Mouse (Mus musculus) heart, postnatal 25 days (tissue): ENCODE results near the gene Micu1. TPM values are rescaled to one million over a fixed set of nuclear protein-coding genes. Genes with fewer than 3 reads are reported as not detected.
"Not testable (repeated sequence)": the region's sequence is repeated elsewhere in the genome, so short reads cannot be mapped to it uniquely, and the experiment has no call there.

ENCODE experiments used
- DNase-seq: peaks from one replicate; pipeline ENCODE4 v3.0.0; 2022; ENCODE audit warnings: low spot score
- intact Hi-C: fragments of 180-260 bp; cut with DNase I; formaldehyde crosslinking; loops from one replicate; pipeline ENCODE4 v1.15.1; 2025
- total RNA-seq, 2 experiments: library from RNA; stranded (reverse); gene quantifications; 2 replicates each; pipeline ENCODE4 v1.2.3; 2021

The Micu1 gene
- total RNA-seq, 2 experiments from 2014 or later, result 18.8 to 24.9 TPM

GRCm38 (mm10) chr10:59873206-59873605, 170.9 kb downstream of the Micu1 start:
- intact Hi-C loops, result no loop called here
- DNase-seq, result no peak

GRCm38 (mm10) chr10:59873613-59874012, 171.3 kb downstream of the Micu1 start:
- DNase-seq, result no peak
- intact Hi-C loops, result no loop called here

GRCm38 (mm10) chr10:59875396-59875795, 173.1 kb downstream of the Micu1 start:
- intact Hi-C loops, result no loop called here
- DNase-seq, result no peak

- DNase-seq, intact Hi-C loops: not testable (repeated sequence)
These were observed 174.4 kb downstream of the Micu1 start for GRCm38 (mm10) chr10:59876698-59877097.

- intact Hi-C loops, result no loop called here
These were observed 175.3 kb downstream of the Micu1 start for GRCm38 (mm10) chr10:59877421-59878117.

GRCm38 (mm10) chr10:59878823-59879222, 176.5 kb downstream of the Micu1 start:
- intact Hi-C loops, result no loop called here
- no peak for DNase-seq

More at GRCm38 (mm10) chr10:59877421-59878117, 175.3 kb downstream of the Micu1 start:
- no peak for DNase-seq

GRCm38 (mm10) chr10:59879255-59880028, 177.2 kb downstream of the Micu1 start, which contains the start of gene Dnajb12:
Gene Dnajb12 (plus strand): TSS chr10:59879556.
- peak; percentile 86 for DNase-seq
- intact Hi-C loops, result no loop called here

- no peak for DNase-seq
- intact Hi-C loops, result no loop called here
These were observed 177.7 kb downstream of the Micu1 start for GRCm38 (mm10) chr10:59880029-59880386.

GRCm38 (mm10) chr10:59880837-59881236, 178.6 kb downstream of the Micu1 start:
- intact Hi-C loops, result no loop called here
- DNase-seq, result no peak

GRCm38 (mm10) chr10:59884327-59885173, 182.3 kb downstream of the Micu1 start:
- intact Hi-C loops, result no loop called here

GRCm38 (mm10) chr10:59885174-59886080, 183.2 kb downstream of the Micu1 start:
- no peak for DNase-seq
- intact Hi-C loops, result no loop called here

More at GRCm38 (mm10) chr10:59884327-59885173, 182.3 kb downstream of the Micu1 start:
- no peak for DNase-seq

- intact Hi-C loops, result no loop called here
- DNase-seq, result no peak
These were observed 183.8 kb downstream of the Micu1 start for GRCm38 (mm10) chr10:59886081-59886466.

GRCm38 (mm10) chr10:59887432-59887831, 185.2 kb downstream of the Micu1 start:
- intact Hi-C loops, result no loop called here
- no peak for DNase-seq

- DNase-seq, result no peak
- intact Hi-C loops, result no loop called here
These were observed 187.1 kb downstream of the Micu1 start for GRCm38 (mm10) chr10:59889339-59889738.

- intact Hi-C loops, result loop anchor here (5.0 kb wide), 2 partner anchors 257 to 352 kb away; no protein-coding TSS in a partner anchor
- no peak for DNase-seq
These were observed 187.9 kb downstream of the Micu1 start for GRCm38 (mm10) chr10:59889953-59890751.

- intact Hi-C loops, result loop anchor here (1.0 to 5.0 kb wide), 5 partner anchors 58 to 349 kb away; partner anchors contain the start of gene Ddit4
- peak; percentile 46 for DNase-seq
These were observed 190.7 kb downstream of the Micu1 start for GRCm38 (mm10) chr10:59892977-59893376.

- peak; percentile 64 for DNase-seq
- intact Hi-C loops, result loop anchor here (5.0 kb wide), 3 partner anchors 88 to 348 kb away; no protein-coding TSS in a partner anchor
These were observed 192.2 kb downstream of the Micu1 start for GRCm38 (mm10) chr10:59894251-59895160.
